Mouse (Mus musculus): ENCODE measurements at regions not wholly inside any gene's neighbourhood (a gene's known extent, or its start where the extent isn't known, plus 50 kb on each side); places are given as distances from the start of the nearest gene placed in this dataset.

DNA sequence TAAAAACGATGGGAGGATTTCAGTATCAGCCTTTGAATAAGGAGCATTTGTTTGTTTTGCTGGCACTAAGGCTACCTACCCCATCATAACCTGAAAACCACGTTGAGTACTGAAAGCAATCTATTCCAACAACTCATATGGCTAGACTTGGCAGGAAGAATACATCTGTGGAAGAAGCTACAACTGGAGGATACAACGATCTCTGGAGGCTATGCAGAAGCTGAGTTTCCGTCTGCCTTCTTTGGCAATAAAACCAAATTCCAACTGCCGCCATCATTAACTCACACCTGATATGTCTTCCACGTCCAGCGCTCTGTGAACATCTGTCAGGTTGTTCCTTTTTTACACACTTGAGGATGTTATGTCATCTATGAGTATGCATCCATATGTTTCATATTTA, 206.7 kb upstream of the Prkcq start:
- no peaks in the 10 kb centered on the region for H3K36me3 ChIP-seq (ENCODE audit: control insufficient read depth, insufficient read depth)
- H3K4me1 ChIP-seq (replicated peaks; ENCODE audit: control insufficient read depth, insufficient read depth, low read length) = no peaks in the 10 kb centered on the region
- no peaks in the 10 kb centered on the region for H3K27me3 ChIP-seq (replicated peaks; ENCODE audit: control insufficient read depth, insufficient read depth, low read length)
- H3K9me3 ChIP-seq (ENCODE audit: control insufficient read depth, low read length) = no peaks in the 10 kb centered on the region
- H3K4me3 ChIP-seq (replicated peaks; ENCODE audit: low read length) = no peak overlapping the region
- ATAC-seq = no peak
- no peak overlapping the region for H3K4me2 ChIP-seq (ENCODE audit: low read length)
- WGBS = 77% methylated on average over 7 of the region's 7 CpGs
- no peak overlapping the region for H3K27ac ChIP-seq (ENCODE audit: low read length)
- H3K9ac ChIP-seq (replicated peaks; ENCODE audit: low read depth, low read length) = no peak overlapping the region

DNA sequence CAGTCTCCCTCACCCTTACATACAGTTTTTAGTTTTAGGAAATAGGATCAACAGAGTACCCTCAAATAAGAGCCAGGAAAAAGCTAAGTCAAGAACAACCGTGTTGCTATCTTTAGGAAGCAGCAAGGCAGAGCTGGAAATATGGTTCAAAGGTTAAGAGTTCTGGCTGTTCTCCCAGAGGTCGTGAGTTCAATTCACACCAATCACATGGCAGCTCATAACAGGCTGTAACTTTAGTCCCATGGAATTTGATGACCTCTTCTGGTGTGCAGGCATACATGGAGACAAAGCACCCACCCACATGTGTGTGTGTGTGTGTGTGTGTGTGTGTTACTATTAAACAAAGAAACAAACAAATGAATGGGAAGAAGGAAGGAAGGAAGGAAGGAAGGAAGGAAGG, 205.0 kb upstream of the Prkcq start:
- H3K27ac ChIP-seq (ENCODE audit: low read length) = no peak overlapping the region
- WGBS = 75% methylated on average over 2 of the region's 2 CpGs
- no peak for ATAC-seq
- H3K4me1 ChIP-seq (replicated peaks; ENCODE audit: control insufficient read depth, insufficient read depth, low read length) = no peaks in the 10 kb centered on the region
- no peaks in the 10 kb centered on the region for H3K9me3 ChIP-seq (ENCODE audit: control insufficient read depth, low read length)
- no peaks in the 10 kb centered on the region for H3K36me3 ChIP-seq (ENCODE audit: control insufficient read depth, insufficient read depth)
- no peak overlapping the region for H3K4me2 ChIP-seq (ENCODE audit: low read length)
- H3K27me3 ChIP-seq (replicated peaks; ENCODE audit: control insufficient read depth, insufficient read depth, low read length) = no peaks in the 10 kb centered on the region
- no peak overlapping the region for H3K9ac ChIP-seq (replicated peaks; ENCODE audit: low read depth, low read length)
- H3K4me3 ChIP-seq (replicated peaks; ENCODE audit: low read length) = no peak overlapping the region

DNA sequence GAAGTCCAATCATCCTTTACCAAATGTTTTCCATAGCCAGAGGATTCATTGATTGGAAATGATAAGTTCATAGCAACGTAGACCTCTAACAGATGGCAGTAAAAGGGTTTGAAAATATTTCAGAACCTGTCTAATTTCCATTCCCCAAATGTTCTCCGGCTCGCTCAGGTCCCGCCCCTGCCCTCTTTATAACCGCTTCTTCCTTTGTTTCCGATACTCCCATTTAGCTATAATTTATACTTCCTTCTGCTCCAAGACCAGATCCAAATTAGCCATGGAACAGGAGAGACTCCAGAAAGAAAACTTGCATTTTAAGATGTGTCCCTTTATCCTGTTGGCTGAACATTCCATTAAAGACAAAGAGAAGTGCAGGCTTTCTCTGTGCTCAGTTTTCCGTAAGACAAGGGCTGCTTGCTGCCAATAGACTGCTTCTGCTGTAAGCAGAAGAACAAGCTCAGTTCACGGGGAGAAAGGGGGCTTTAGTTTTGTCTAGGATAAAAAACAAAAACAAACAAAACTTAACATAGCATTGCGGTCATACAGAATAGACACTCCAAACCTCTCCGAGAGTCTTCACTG, 202.7 kb upstream of the Prkcq start:
- H3K27ac ChIP-seq (ENCODE audit: low read length) = no peak overlapping the region

DNA sequence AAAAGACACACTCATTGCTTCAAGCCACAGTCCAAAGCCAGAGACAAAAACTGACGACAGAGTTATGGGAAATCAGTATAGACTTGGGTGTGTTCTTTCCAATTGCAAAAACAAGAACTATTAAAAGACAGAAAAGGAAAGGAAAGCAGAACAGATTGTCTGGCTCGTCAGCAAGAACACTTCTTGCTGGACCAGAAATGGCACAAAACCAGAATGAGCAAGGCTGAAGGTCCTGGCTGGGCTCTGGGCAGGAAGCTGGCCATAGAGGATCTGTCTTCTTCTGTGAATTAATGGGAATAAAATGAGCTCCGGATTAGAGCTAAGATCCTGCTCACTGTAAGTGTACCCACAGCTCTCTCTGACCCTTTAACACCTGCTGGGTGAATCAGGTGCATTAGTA, 199.9 kb upstream of the Prkcq start:
- 71% methylated on average over 3 of the region's 3 CpGs for WGBS
- H3K36me3 ChIP-seq (ENCODE audit: control insufficient read depth, insufficient read depth) = no peaks in the 10 kb centered on the region
- H3K4me1 ChIP-seq (replicated peaks; ENCODE audit: control insufficient read depth, insufficient read depth, low read length) = no peaks in the 10 kb centered on the region
- no peak overlapping the region for H3K4me2 ChIP-seq (ENCODE audit: low read length)
- no peaks in the 10 kb centered on the region for H3K27me3 ChIP-seq (replicated peaks; ENCODE audit: control insufficient read depth, insufficient read depth, low read length)
- H3K9me3 ChIP-seq (ENCODE audit: control insufficient read depth, low read length) = no peaks in the 10 kb centered on the region
- no peak overlapping the region for H3K9ac ChIP-seq (replicated peaks; ENCODE audit: low read depth, low read length)
- no peak overlapping the region for H3K4me3 ChIP-seq (replicated peaks; ENCODE audit: low read length)
- H3K27ac ChIP-seq (ENCODE audit: low read length) = no peak overlapping the region
- no peak for ATAC-seq

More for the DNA sequence above, 202.7 kb upstream of the Prkcq start:
- Histone ChIP-seq H3K9ac (replicated peaks; ENCODE audit: low read depth, low read length) (0 out of 2 replicates have a peak overlapping the region, but pooled peaks have one; percentile 9), H3K4me2 (ENCODE audit: low read length) (peak overlapping the region; percentile 50), H3K27me3 (replicated peaks; ENCODE audit: control insufficient read depth, insufficient read depth, low read length) (no peaks in the 10 kb centered on the region), H3K36me3 (ENCODE audit: control insufficient read depth, insufficient read depth) (no peaks in the 10 kb centered on the region), H3K4me1 (replicated peaks; ENCODE audit: control insufficient read depth, insufficient read depth, low read length) (no peaks in the 10 kb centered on the region), H3K9me3 (ENCODE audit: control insufficient read depth, low read length) (no peaks in the 10 kb centered on the region), H3K4me3 (replicated peaks; ENCODE audit: low read length) (peak overlapping the region; percentile 21; the same call in 1 of the 2 replicates)
- 16% methylated on average over 10 of the region's 10 CpGs for WGBS
- ATAC-seq = peak; percentile 71

DNA sequence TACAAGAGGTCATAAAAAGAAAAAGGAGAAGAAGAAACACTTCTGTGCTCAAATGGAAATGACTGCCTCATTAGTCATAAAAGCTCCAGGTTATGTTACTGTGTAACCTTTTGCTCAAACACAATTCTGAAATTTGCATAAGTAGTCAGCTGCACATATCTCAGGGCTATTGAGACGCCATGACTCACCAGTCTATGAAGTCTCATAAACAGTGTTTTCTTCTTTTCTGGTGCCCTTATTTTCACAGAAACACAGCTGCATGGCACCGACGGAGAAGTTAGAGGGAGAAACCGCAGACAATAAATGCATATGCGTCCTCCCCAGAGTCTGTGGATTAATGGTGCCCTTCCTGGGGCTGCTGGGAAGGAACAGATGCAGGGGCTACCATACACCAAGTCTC, 193.1 kb upstream of the Prkcq start:
- Histone ChIP-seq H3K36me3 (ENCODE audit: control insufficient read depth, insufficient read depth) (no peaks in the 10 kb centered on the region), H3K9me3 (ENCODE audit: control insufficient read depth, low read length) (no peaks in the 10 kb centered on the region), H3K27me3 (replicated peaks; ENCODE audit: control insufficient read depth, insufficient read depth, low read length) (no peaks in the 10 kb centered on the region), H3K4me2 (ENCODE audit: low read length) (no peak overlapping the region), H3K27ac (ENCODE audit: low read length) (no peak overlapping the region), H3K9ac (replicated peaks; ENCODE audit: low read depth, low read length) (no peak overlapping the region), H3K4me1 (replicated peaks; ENCODE audit: control insufficient read depth, insufficient read depth, low read length) (no peaks in the 10 kb centered on the region), H3K4me3 (replicated peaks; ENCODE audit: low read length) (no peak overlapping the region)
- ATAC-seq = 0 out of 2 replicates have a peak, but pooled peaks have one; percentile 23
- 59% methylated on average over 5 of the region's 5 CpGs for WGBS

DNA sequence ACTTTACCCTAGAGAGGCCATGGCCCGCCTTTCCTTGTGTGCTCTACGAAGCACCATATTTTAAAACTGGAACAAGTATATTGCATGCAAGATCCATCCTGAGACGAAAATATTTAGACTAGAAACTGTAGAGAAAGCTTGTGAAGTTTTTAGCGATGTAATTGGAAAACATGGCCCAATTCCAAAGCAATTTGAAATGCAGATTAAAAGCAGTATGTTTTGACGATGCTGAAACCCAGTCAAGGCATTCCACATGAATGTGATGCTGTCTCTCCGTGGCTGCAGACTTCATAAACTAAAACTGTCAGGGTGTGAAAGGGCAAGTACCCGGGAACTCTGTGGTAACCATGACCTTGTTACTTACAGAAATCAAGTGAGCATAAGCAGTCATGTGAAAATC, 185.8 kb upstream of the Prkcq start:
- Histone ChIP-seq H3K9ac (replicated peaks; ENCODE audit: low read depth, low read length) (no peak overlapping the region), H3K9me3 (ENCODE audit: control insufficient read depth, low read length) (no peaks in the 10 kb centered on the region), H3K27me3 (replicated peaks; ENCODE audit: control insufficient read depth, insufficient read depth, low read length) (no peaks in the 10 kb centered on the region), H3K4me3 (replicated peaks; ENCODE audit: low read length) (no peak overlapping the region), H3K4me1 (replicated peaks; ENCODE audit: control insufficient read depth, insufficient read depth, low read length) (no peaks in the 10 kb centered on the region), H3K27ac (ENCODE audit: low read length) (no peak overlapping the region), H3K4me2 (ENCODE audit: low read length) (no peak overlapping the region), H3K36me3 (ENCODE audit: control insufficient read depth, insufficient read depth) (no peaks in the 10 kb centered on the region)
- WGBS = 29% methylated on average over 7 of the region's 7 CpGs
- ATAC-seq = peak; percentile 47; the same call in 1 of the 2 replicates

DNA sequence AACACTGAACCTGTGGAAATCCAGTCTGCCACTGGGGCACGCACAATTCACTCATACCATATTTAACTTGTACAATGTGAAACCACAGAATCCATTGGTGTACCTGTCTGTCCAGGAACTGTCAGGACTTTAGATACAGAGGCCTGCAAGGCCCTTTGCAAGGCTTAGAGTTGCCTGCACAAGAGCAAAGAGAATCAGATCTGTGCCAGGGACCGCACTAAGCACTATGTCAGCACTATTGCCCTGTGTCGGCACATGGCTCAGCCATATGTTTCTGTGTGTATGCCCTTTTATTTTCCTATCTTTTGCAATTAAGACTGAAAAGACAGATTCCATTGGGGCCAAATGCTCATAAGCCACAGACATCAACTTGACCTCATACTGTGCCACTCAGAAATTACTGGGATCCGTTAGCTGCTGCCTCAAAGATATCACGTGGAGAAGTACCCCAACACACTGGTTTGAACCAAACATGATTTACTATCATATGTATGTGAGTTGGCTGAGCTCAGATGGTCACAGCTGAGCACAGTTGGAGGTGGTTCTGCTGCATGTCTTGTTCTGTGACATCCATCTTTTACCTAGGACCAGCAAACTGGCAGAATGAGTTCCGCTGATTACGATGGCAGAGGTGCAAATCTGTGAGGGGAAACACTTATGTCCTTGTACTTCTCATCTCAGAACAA, 181.7 kb upstream of the Prkcq start:
- no peak for ATAC-seq
- no peak overlapping the region for H3K4me3 ChIP-seq (replicated peaks; ENCODE audit: low read length)
- no peaks in the 10 kb centered on the region for H3K36me3 ChIP-seq (ENCODE audit: control insufficient read depth, insufficient read depth)
- no peak overlapping the region for H3K4me2 ChIP-seq (ENCODE audit: low read length)
- no peaks in the 10 kb centered on the region for H3K9me3 ChIP-seq (ENCODE audit: control insufficient read depth, low read length)
- no peak overlapping the region for H3K9ac ChIP-seq (replicated peaks; ENCODE audit: low read depth, low read length)
- 82% methylated on average over 7 of the region's 7 CpGs for WGBS
- no peaks in the 10 kb centered on the region for H3K27me3 ChIP-seq (replicated peaks; ENCODE audit: control insufficient read depth, insufficient read depth, low read length)
- no peaks in the 10 kb centered on the region for H3K4me1 ChIP-seq (replicated peaks; ENCODE audit: control insufficient read depth, insufficient read depth, low read length)
- no peak overlapping the region for H3K27ac ChIP-seq (ENCODE audit: low read length)

DNA sequence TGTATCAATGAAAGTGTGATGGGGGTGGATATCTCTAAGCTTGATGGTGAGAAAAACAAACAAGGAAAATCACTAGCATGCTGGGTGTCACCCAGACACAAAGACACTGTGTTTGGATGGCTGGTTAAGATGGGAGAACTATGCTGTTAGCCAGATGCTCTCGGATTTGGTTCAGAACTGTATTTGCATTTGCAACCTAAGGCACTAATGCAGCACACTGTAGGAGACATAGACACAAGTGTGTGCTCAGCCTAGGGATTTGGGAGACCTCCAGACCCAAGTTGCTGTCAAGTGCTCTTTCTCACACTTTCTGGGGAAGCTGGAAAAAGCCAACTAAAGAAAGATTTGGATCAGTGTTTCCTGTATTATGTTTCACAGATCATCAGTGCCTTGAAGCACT, 173.1 kb upstream of the Prkcq start:
- no peak overlapping the region for H3K4me3 ChIP-seq (replicated peaks; ENCODE audit: low read length)
- H3K27ac ChIP-seq (ENCODE audit: low read length) = no peak overlapping the region
- 42% methylated on average over 1 of the region's 1 CpGs for WGBS
- no peak overlapping the region for H3K9ac ChIP-seq (replicated peaks; ENCODE audit: low read depth, low read length)
- peak; percentile 73 for ATAC-seq
- H3K27me3 ChIP-seq (replicated peaks; ENCODE audit: control insufficient read depth, insufficient read depth, low read length) = no peaks in the 10 kb centered on the region
- no peaks in the 10 kb centered on the region for H3K9me3 ChIP-seq (ENCODE audit: control insufficient read depth, low read length)
- no peak overlapping the region for H3K4me2 ChIP-seq (ENCODE audit: low read length)
- no peaks in the 10 kb centered on the region for H3K36me3 ChIP-seq (ENCODE audit: control insufficient read depth, insufficient read depth)
- peaks cover 2% of the 10 kb centered on the region; the same call in 1 of the 2 replicates for H3K4me1 ChIP-seq (replicated peaks; ENCODE audit: control insufficient read depth, insufficient read depth, low read length)

DNA sequence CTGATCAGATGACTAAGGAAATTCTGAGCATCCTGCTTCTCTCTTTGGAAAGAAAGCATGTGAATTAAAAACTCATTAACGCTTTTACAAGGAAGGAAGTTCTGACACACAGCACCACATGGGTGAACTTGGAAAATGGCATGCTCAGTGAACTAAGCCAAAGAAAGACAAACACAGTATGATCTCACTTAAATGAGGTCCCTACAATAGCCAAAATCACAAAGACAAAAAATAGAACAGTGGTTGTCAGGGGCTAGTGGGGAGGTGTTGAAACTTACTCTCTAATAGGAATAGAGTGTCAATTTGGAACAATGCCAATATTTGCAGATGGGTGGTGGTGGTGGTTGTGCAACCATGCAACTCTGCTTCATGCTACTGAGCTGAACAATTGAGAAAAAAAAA, 172.7 kb upstream of the Prkcq start:
- H3K4me2 ChIP-seq (ENCODE audit: low read length) = no peak overlapping the region
- H3K9ac ChIP-seq (replicated peaks; ENCODE audit: low read depth, low read length) = no peak overlapping the region
- WGBS = 24% methylated on average over 1 of the region's 1 CpGs
- H3K9me3 ChIP-seq (ENCODE audit: control insufficient read depth, low read length) = no peaks in the 10 kb centered on the region
- H3K4me1 ChIP-seq (replicated peaks; ENCODE audit: control insufficient read depth, insufficient read depth, low read length) = peaks cover 2% of the 10 kb centered on the region; the same call in 1 of the 2 replicates
- no peaks in the 10 kb centered on the region for H3K27me3 ChIP-seq (replicated peaks; ENCODE audit: control insufficient read depth, insufficient read depth, low read length)
- ATAC-seq = peak; percentile 65
- no peaks in the 10 kb centered on the region for H3K36me3 ChIP-seq (ENCODE audit: control insufficient read depth, insufficient read depth)
- H3K27ac ChIP-seq (ENCODE audit: low read length) = no peak overlapping the region
- no peak overlapping the region for H3K4me3 ChIP-seq (replicated peaks; ENCODE audit: low read length)

All from forebrain, embryonic 16.5 days (tissue).